Mouse (Mus musculus): ENCODE results near the gene Dennd6b. TPM values are rescaled to one million over a fixed set of nuclear protein-coding genes. Genes with fewer than 3 reads are reported as not detected.

The Dennd6b gene
- total and polyA plus RNA-seq, 2 experiments from 2014 or later = 60.1 to 79.9 TPM

DNA sequence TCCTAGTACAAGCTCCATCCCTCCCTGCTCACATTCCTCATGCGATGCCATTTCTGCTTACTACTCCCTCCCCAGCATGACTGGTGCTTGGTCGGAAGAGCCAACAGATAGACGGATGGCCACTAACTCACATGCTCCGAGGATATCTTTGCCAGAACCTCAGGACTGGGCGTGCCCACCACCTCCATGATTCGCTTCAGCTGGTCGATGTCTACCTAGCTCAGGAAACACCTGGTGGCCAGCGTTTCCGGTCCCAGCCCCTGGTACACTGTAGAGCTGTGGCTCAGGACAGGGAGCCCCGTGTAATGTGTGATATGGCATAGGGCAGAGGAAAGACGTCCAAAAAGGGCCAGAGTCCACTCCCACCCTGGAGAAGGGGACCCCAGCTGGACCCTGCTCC is 51.3 kb downstream of the Dennd6b start:
- no peak overlapping the region for H3K27ac ChIP-seq
- no peaks in the 10 kb centered on the region for H3K27me3 ChIP-seq (ENCODE audit: insufficient read depth, low read length)
- no peak overlapping the region for H3K4me2 ChIP-seq (ENCODE audit: low read depth, low read length)
- no peak for DNase-seq (ENCODE audit: low spot score)
- H3K4me3 ChIP-seq (ENCODE audit: low read length) = no peak overlapping the region
- H3K4me1 ChIP-seq (ENCODE audit: insufficient read depth, low read length) = peaks cover 17% of the 10 kb centered on the region
- no peaks in the 10 kb centered on the region for H3K36me3 ChIP-seq (ENCODE audit: insufficient read depth, low read length)
- TF ChIP-seq CTCF (IDR thresholded peaks at IDR 0.05; ENCODE audit: low read depth) = no peak
- H3K9me3 ChIP-seq (ENCODE audit: low read length) = no peaks in the 10 kb centered on the region
- 89% methylated on average over 11 of the region's 11 CpGs for WGBS
- no peak overlapping the region for H3K9ac ChIP-seq (replicated peaks; ENCODE audit: low read length)
- ATAC-seq = no peak

DNA sequence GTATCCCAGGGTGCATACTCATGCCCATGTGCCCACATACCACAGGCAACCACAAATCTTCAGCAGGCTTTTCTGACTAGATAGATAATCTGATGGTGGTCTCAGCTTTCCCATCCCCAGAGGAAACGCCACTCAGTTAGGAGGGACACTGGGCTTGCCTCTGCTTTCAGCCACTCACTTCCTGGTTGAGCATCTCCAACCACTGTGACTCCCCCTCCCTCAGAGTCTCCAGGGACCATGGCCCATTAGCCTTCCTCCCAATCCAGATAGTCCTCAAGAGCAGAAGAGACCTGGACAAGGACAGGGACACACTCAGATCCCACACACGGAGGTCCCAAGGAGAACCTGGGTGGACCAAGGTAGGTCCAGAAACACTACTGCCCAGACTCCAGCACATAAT is 53.2 kb downstream of the Dennd6b start:
- 89% methylated on average over 2 of the region's 2 CpGs for WGBS
- no peak overlapping the region for H3K4me2 ChIP-seq (ENCODE audit: low read depth, low read length)
- DNase-seq (ENCODE audit: low spot score) (no peak), ATAC-seq (no peak)
- no peak overlapping the region for H3K27ac ChIP-seq
- H3K4me3 ChIP-seq (ENCODE audit: low read length) = no peak overlapping the region
- H3K9ac ChIP-seq (replicated peaks; ENCODE audit: low read length) = no peak overlapping the region
- peaks cover 20% of the 10 kb centered on the region for H3K4me1 ChIP-seq (ENCODE audit: insufficient read depth, low read length)
- H3K27me3 ChIP-seq (ENCODE audit: insufficient read depth, low read length) = 0 out of 2 replicates have a peak, but pooled peaks cover 4% of the 10 kb centered on the region
- TF ChIP-seq CTCF (IDR thresholded peaks at IDR 0.05; ENCODE audit: low read depth) = no peak
- H3K9me3 ChIP-seq (ENCODE audit: low read length) = no peaks in the 10 kb centered on the region
- no peaks in the 10 kb centered on the region for H3K36me3 ChIP-seq (ENCODE audit: insufficient read depth, low read length)

DNA sequence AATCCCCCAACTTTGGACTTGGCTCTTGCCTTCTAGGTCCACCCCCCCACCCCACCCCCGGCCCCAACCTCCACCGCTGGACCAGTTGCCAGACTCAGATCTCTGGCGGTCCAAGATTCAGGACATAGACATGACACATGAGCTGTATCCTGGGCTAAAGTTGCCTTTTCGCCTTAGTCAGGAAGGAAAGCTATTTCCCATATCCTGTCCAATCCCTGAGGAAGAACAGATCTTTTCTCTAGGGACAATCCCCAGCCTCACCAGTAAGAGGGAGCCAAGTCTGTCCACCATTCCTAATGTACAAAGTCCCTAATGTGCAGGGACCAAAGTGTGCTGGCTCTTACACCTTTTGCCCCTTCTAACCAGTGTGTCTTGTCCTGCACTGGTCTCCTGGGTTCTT is 54.4 kb downstream of the Dennd6b start:
- H3K4me1 ChIP-seq (ENCODE audit: insufficient read depth, low read length) = peaks cover 11% of the 10 kb centered on the region
- ATAC-seq = no peak
- H3K27me3 ChIP-seq (ENCODE audit: insufficient read depth, low read length) = 0 out of 2 replicates have a peak, but pooled peaks cover 4% of the 10 kb centered on the region
- no peak overlapping the region for H3K4me3 ChIP-seq (ENCODE audit: low read length)
- no peak overlapping the region for H3K9ac ChIP-seq (replicated peaks; ENCODE audit: low read length)
- WGBS = 55% methylated on average over 4 of the region's 4 CpGs
- H3K27ac ChIP-seq = no peak overlapping the region
- no peaks in the 10 kb centered on the region for H3K9me3 ChIP-seq (ENCODE audit: low read length)
- no peak for TF ChIP-seq CTCF (IDR thresholded peaks at IDR 0.05; ENCODE audit: low read depth)
- H3K36me3 ChIP-seq (ENCODE audit: insufficient read depth, low read length) = no peaks in the 10 kb centered on the region
- DNase-seq (ENCODE audit: low spot score) = no peak
- no peak overlapping the region for H3K4me2 ChIP-seq (ENCODE audit: low read depth, low read length)

DNA sequence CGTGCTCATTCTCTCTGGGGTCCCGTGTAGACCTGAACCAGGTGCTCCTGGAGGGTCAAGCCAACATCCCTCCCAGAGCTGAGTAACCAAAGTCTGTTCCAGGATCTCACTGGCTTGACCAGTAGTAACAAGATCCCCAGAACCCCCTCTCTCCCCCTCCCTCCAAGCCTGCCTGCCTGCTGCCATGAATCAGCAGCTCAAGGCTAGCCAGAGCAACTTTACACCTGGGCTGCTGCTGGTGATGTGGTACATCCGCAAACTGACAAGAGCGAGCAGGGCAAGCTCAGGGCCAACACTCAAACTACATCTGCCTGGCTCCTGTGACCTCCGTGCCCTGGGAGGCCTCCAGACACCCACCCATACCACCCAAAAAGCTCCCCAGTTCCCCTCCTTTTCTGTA is 54.9 kb downstream of the Dennd6b start:
- TF ChIP-seq CTCF (IDR thresholded peaks at IDR 0.05; ENCODE audit: low read depth) = no peak
- Histone ChIP-seq H3K9me3 (ENCODE audit: low read length) (no peaks in the 10 kb centered on the region), H3K4me2 (ENCODE audit: low read depth, low read length) (no peak overlapping the region; the same call in 1 of the 2 replicates), H3K9ac (replicated peaks; ENCODE audit: low read length) (no peak overlapping the region), H3K27ac (no peak overlapping the region), H3K4me3 (ENCODE audit: low read length) (no peak overlapping the region), H3K27me3 (ENCODE audit: insufficient read depth, low read length) (0 out of 2 replicates have a peak, but pooled peaks cover 4% of the 10 kb centered on the region), H3K4me1 (ENCODE audit: insufficient read depth, low read length) (peaks cover 8% of the 10 kb centered on the region), H3K36me3 (ENCODE audit: insufficient read depth, low read length) (no peaks in the 10 kb centered on the region)
- 30% methylated on average over 5 of the region's 5 CpGs for WGBS
- no peak for ATAC-seq
- DNase-seq (ENCODE audit: low spot score) = no peak

DNA sequence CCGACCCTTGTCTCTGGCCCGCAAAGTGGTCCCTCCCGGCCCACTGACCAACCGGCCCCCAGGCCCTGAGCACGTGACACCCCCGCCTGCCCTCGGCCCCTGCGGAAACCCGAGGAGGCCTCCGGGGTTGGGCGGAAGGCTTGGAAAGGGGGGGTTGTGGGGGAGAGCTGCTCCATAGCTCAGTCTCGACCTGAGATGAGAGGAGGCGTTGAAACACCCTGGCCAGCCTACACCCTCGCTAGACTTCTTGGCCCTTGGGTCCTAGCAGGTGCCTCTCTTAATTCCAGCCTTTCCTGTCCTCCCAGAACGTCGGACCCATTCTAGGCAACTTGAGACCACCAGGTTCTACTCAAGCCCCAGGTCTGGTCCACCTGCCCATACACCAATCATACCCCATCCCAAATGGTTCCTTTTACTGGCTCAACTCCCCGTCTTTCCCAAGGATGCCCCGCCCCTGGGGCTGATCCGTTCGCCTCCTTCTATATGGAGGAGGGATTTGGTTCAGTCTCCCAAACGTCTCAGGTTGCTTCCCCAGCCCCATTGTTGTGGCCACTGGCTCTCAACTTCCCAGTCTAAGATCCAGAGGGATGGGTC is 55.5 kb downstream of the Dennd6b start, which contains the start of gene Mapk12:
Gene Mapk12 (minus strand): TSS at position 45 of the 594 bp plus-strand sequence.
- peak within 1 kb of the TSS; percentile 45 for H3K4me3 ChIP-seq (ENCODE audit: low read length)
- 0% methylated on average over 21 of the region's 21 CpGs for WGBS
- peak within 1 kb of the TSS; percentile 40 for H3K9ac ChIP-seq (replicated peaks; ENCODE audit: low read length)
- DNase-seq (ENCODE audit: low spot score) (peak; percentile 19), ATAC-seq (peak; percentile 61)
- H3K9me3 ChIP-seq (ENCODE audit: low read length) = no peaks in the 10 kb centered on the region
- 0 out of 2 replicates have a peak, but pooled peaks cover 4% of the 10 kb centered on the region for H3K27me3 ChIP-seq (ENCODE audit: insufficient read depth, low read length)
- peak within 1 kb of the TSS; percentile 83 for H3K4me2 ChIP-seq (ENCODE audit: low read depth, low read length)
- no peak for TF ChIP-seq CTCF (IDR thresholded peaks at IDR 0.05; ENCODE audit: low read depth)
- no peak within 1 kb of the TSS for H3K27ac ChIP-seq
- peaks cover 7% of the 10 kb centered on the region for H3K4me1 ChIP-seq (ENCODE audit: insufficient read depth, low read length)
- H3K36me3 ChIP-seq (ENCODE audit: insufficient read depth, low read length) = no peaks in the 10 kb centered on the region

DNA sequence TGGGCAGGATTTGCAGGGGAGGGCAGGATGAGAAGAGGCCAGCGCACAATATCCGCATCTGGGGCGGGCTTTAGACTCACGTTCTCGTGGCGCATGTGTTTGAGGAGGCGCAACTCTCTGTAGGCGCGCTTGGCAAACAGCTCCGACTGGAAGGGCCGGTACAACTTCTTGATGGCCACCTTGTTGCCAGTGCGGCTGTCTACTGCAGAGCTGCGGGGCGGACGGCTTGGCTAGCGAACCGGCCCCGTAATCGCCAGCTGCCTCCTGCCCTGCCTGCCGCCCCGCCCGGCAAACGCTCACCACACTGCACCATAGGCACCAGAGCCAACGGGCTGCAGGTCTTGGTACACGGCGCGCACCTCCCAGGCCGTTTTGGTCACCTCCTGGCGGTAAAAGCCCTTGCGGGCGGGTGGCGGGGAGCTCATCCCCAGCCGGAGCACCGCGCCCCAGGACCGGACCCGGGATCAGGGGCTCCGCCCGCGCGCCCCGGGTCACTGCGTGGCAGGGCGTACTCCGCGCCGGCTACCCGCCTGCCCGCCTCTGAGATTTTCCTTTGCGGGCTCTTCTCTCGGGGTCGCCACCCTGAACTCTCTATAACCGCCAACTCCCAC is 56.1 kb downstream of the Dennd6b start:
- Histone ChIP-seq H3K4me3 (ENCODE audit: low read length) (peak overlapping the region; percentile 45), H3K4me2 (ENCODE audit: low read depth, low read length) (peak overlapping the region; percentile 83), H3K4me1 (ENCODE audit: insufficient read depth, low read length) (peaks cover 7% of the 10 kb centered on the region), H3K27me3 (ENCODE audit: insufficient read depth, low read length) (0 out of 2 replicates have a peak, but pooled peaks cover 4% of the 10 kb centered on the region), H3K9me3 (ENCODE audit: low read length) (no peaks in the 10 kb centered on the region), H3K36me3 (ENCODE audit: insufficient read depth, low read length) (no peaks in the 10 kb centered on the region), H3K27ac (no peak overlapping the region), H3K9ac (replicated peaks; ENCODE audit: low read length) (peak overlapping the region; percentile 40)
- ATAC-seq (peak; percentile 45; the same call in 1 of the 2 replicates), DNase-seq (ENCODE audit: low spot score) (peak; percentile 49)
- TF ChIP-seq CTCF (IDR thresholded peaks at IDR 0.05; ENCODE audit: low read depth) = no peak
- WGBS = under 1% methylated on average over 52 of the region's 53 CpGs

DNA sequence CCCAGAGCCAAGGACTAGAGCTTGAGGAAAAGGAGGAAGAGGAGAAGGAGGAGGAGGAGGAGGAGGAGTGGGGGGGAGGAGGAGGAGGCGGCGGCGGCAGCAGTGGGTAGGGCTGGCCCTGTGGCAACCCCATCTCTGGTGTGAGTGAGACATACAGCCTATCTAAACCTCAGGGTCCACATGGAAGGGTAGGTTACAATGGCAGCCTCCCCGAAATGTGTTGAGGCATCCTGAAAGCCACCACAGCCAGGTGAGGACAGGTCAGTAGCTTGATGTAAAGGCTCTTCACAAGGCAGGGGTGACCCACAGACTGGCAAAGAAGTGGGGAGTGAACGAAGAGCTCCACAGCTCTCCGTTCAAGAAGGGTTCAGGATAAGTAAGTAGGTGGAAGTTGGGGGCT is 57.8 kb downstream of the Dennd6b start:
- WGBS = 96% methylated on average over 6 of the region's 6 CpGs
- no peaks in the 10 kb centered on the region for H3K9me3 ChIP-seq (ENCODE audit: low read length)
- H3K4me1 ChIP-seq (ENCODE audit: insufficient read depth, low read length) = peaks cover 7% of the 10 kb centered on the region
- H3K27ac ChIP-seq = no peak overlapping the region
- H3K9ac ChIP-seq (replicated peaks; ENCODE audit: low read length) = no peak overlapping the region
- no peak overlapping the region for H3K4me2 ChIP-seq (ENCODE audit: low read depth, low read length)
- H3K27me3 ChIP-seq (ENCODE audit: insufficient read depth, low read length) = 0 out of 2 replicates have a peak, but pooled peaks cover 4% of the 10 kb centered on the region
- DNase-seq (ENCODE audit: low spot score) (no peak), ATAC-seq (no peak)
- TF ChIP-seq CTCF (IDR thresholded peaks at IDR 0.05; ENCODE audit: low read depth) = no peak
- H3K4me3 ChIP-seq (ENCODE audit: low read length) = no peak overlapping the region
- no peaks in the 10 kb centered on the region for H3K36me3 ChIP-seq (ENCODE audit: insufficient read depth, low read length)
